Mouse (Mus musculus): ENCODE data around the gene Hoxb9.

The Hoxb9 gene

GRCm38 (mm10) chr11:96270996-96271540, at the start of gene Hoxb9:
Gene Hoxb9 (plus strand): TSS chr11:96271457.
- no peak for DNase-seq (ENCODE audit: extremely low spot score, low read depth, low spot score)

GRCm38 (mm10) chr11:96223813-96224212, 47.4 kb upstream of the Hoxb9 start:
- DNase-seq (ENCODE audit: extremely low spot score, low read depth, low spot score), result no peak

GRCm38 (mm10) chr11:96227676-96228075, 43.6 kb upstream of the Hoxb9 start:
- DNase-seq (ENCODE audit: extremely low spot score, low read depth, low spot score), result no peak

- no peak for DNase-seq (ENCODE audit: extremely low spot score, low read depth, low spot score)
These were observed 36.4 kb upstream of the Hoxb9 start for GRCm38 (mm10) chr11:96234906-96235305.

- no peak for DNase-seq (ENCODE audit: extremely low spot score, low read depth, low spot score)
These were observed 31.0 kb upstream of the Hoxb9 start for GRCm38 (mm10) chr11:96240211-96240610.

- DNase-seq (ENCODE audit: extremely low spot score, low read depth, low spot score), result no peak
These were observed 20.4 kb upstream of the Hoxb9 start for GRCm38 (mm10) chr11:96250901-96251300.

GRCm38 (mm10) chr11:96251480-96252031, 19.7 kb upstream of the Hoxb9 start:
- DNase-seq (ENCODE audit: extremely low spot score, low read depth, low spot score), result no peak

GRCm38 (mm10) chr11:96252541-96253120, 18.6 kb upstream of the Hoxb9 start:
- DNase-seq (ENCODE audit: extremely low spot score, low read depth, low spot score), result no peak

GRCm38 (mm10) chr11:96254221-96254620, 17.0 kb upstream of the Hoxb9 start:
- no peak for DNase-seq (ENCODE audit: extremely low spot score, low read depth, low spot score)

- DNase-seq (ENCODE audit: extremely low spot score, low read depth, low spot score), result no peak
These were observed 15.9 kb upstream of the Hoxb9 start for GRCm38 (mm10) chr11:96255111-96255995.

GRCm38 (mm10) chr11:96255996-96256445, 15.2 kb upstream of the Hoxb9 start:
- no peak for DNase-seq (ENCODE audit: extremely low spot score, low read depth, low spot score)

- DNase-seq (ENCODE audit: extremely low spot score, low read depth, low spot score), result no peak
These were observed 14.1 kb upstream of the Hoxb9 start for GRCm38 (mm10) chr11:96257141-96257540.

- DNase-seq (ENCODE audit: extremely low spot score, low read depth, low spot score), result no peak
These were observed 12.2 kb upstream of the Hoxb9 start for GRCm38 (mm10) chr11:96259038-96259437.

GRCm38 (mm10) chr11:96259511-96259910, 11.7 kb upstream of the Hoxb9 start:
- DNase-seq (ENCODE audit: extremely low spot score, low read depth, low spot score), result no peak

GRCm38 (mm10) chr11:96260310-96260970, 10.8 kb upstream of the Hoxb9 start:
- DNase-seq (ENCODE audit: extremely low spot score, low read depth, low spot score), result no peak

- DNase-seq (ENCODE audit: extremely low spot score, low read depth, low spot score), result no peak
These were observed 9.8 kb upstream of the Hoxb9 start for GRCm38 (mm10) chr11:96261323-96261890.

- DNase-seq (ENCODE audit: extremely low spot score, low read depth, low spot score), result no peak
These were observed 8.9 kb upstream of the Hoxb9 start for GRCm38 (mm10) chr11:96262262-96262830.

GRCm38 (mm10) chr11:96263636-96264389, 7.4 kb upstream of the Hoxb9 start:
- no peak for DNase-seq (ENCODE audit: extremely low spot score, low read depth, low spot score)

- no peak for DNase-seq (ENCODE audit: extremely low spot score, low read depth, low spot score)
These were observed 6.8 kb upstream of the Hoxb9 start for GRCm38 (mm10) chr11:96264390-96265020.
